Mouse (Mus musculus) lung, postnatal 36 days (tissue): Measurements from ENCODE around the gene Gm36079.
"Not testable (repeated sequence)": the region's sequence is repeated elsewhere in the genome, so short reads cannot be mapped to it uniquely, and the experiment has no call there.

ENCODE experiments used
- DNase-seq: peaks from one replicate; pipeline ENCODE4 v3.0.0; 2022; ENCODE audit warnings: mixed read lengths

Gene Gm36079

GRCm38 (mm10) chr13:120015348-120016007, 11.3 kb downstream of the Gm36079 start:
- DNase-seq: not testable (repeated sequence)

- not testable (repeated sequence) for DNase-seq
These were observed 12.8 kb downstream of the Gm36079 start for GRCm38 (mm10) chr13:120013962-120014361.

- not testable (repeated sequence) for DNase-seq
These were observed 13.3 kb downstream of the Gm36079 start for GRCm38 (mm10) chr13:120013544-120013943.

GRCm38 (mm10) chr13:120010068-120010467, 16.7 kb downstream of the Gm36079 start:
- not testable (repeated sequence) for DNase-seq

GRCm38 (mm10) chr13:119999215-119999614, 27.6 kb downstream of the Gm36079 start:
- not testable (repeated sequence) for DNase-seq

GRCm38 (mm10) chr13:119998442-119999086, 28.2 kb downstream of the Gm36079 start:
- not testable (repeated sequence) for DNase-seq

GRCm38 (mm10) chr13:119991917-119992496, 34.8 kb downstream of the Gm36079 start:
- DNase-seq: not testable (repeated sequence)

- DNase-seq: not testable (repeated sequence)
These were observed 35.5 kb downstream of the Gm36079 start for GRCm38 (mm10) chr13:119991264-119991663.
